Mouse (Mus musculus): ENCODE measurements around the gene Kcnh7. TPM values are rescaled to one million over a fixed set of nuclear protein-coding genes. Genes with fewer than 3 reads are reported as not detected.

Kcnh7 gene
- polyA plus RNA-seq, 1 experiment from 2014 or later: 2.7 TPM

DNA sequence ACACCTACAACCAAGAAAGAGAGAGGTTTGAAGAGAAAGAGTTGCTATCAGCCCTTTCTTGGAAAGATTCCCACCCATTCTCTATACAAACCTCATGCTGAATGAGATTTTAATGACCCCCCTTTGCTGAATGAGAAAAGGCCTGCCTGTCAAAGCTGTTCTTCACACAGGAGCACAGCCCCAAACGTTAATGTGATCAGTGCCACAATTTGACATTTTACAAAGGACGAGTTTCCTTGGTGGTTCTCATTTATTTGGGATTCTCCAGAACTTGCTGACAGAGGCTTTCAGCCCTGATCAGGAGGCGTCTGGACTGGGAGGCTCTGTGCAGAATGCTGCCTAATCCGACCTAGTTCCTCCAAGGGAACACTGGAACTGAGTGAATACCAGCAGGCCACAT, 92.3 kb downstream of the Kcnh7 start:
- H3K27ac ChIP-seq (replicated peaks): no peak overlapping the region
- WGBS: 43% methylated on average over 4 of the region's 4 CpGs
- no peak overlapping the region for H3K4me2 ChIP-seq
- no peaks in the 10 kb centered on the region for H3K36me3 ChIP-seq
- H3K9me3 ChIP-seq: no peaks in the 10 kb centered on the region
- no peak overlapping the region for H3K4me3 ChIP-seq
- H3K9ac ChIP-seq: no peak overlapping the region
- H3K27me3 ChIP-seq (replicated peaks): no peaks in the 10 kb centered on the region
- H3K4me1 ChIP-seq: no peaks in the 10 kb centered on the region
- ATAC-seq (ENCODE audit: extremely low read depth, insufficient number of reproducible peaks, low FRiP score, low TSS enrichment): no peak

DNA sequence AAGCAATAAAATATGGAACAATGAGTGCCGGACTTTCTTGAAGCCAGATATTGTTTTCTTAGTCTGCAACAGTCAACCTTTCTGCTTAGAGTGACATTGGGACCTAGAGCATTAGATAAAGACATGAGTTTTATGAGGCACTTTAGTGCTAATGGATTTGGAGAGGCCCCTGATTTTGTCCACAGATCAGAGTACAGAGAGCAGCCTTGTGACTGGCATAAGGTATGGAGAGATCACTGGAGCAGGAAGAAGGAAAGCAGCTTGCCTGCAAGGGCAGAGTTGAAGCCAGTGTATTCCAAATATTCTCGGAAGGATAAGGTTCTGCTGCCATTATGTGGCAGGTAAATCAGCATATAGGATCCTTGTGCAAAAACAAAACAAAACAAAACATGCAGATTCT, 93.6 kb downstream of the Kcnh7 start:
- no peak for ATAC-seq (ENCODE audit: extremely low read depth, insufficient number of reproducible peaks, low FRiP score, low TSS enrichment)
- no peak overlapping the region for H3K4me2 ChIP-seq
- no peak overlapping the region for H3K4me3 ChIP-seq
- H3K9ac ChIP-seq: no peak overlapping the region
- no peaks in the 10 kb centered on the region for H3K4me1 ChIP-seq
- no peaks in the 10 kb centered on the region for H3K36me3 ChIP-seq
- no peaks in the 10 kb centered on the region for H3K9me3 ChIP-seq
- WGBS: 74% methylated on average over 2 of the region's 2 CpGs
- no peaks in the 10 kb centered on the region for H3K27me3 ChIP-seq (replicated peaks)
- no peak overlapping the region for H3K27ac ChIP-seq (replicated peaks)

DNA sequence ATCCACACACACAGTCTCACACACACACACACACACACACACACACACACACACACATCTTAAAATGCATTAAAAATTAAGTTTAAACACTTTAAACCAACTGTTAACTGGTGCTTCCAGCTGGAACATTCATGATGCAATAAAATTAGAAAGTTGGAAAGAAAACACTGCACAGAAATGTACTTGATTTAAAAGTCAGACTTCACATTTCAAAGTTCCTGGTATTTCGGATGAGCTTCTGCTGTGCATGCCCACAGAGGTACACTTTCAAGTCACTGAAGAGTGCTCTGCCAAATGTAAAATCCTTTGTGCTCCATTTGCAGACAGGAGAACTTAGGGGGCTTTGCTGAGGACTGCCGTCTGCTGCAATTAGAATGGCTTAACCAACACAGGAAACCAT, 125.7 kb downstream of the Kcnh7 start:
- Histone ChIP-seq H3K27ac (replicated peaks) (no peak overlapping the region), H3K9me3 (no peaks in the 10 kb centered on the region), H3K4me3 (no peak overlapping the region), H3K9ac (no peak overlapping the region), H3K4me2 (no peak overlapping the region), H3K4me1 (no peaks in the 10 kb centered on the region), H3K27me3 (replicated peaks) (no peaks in the 10 kb centered on the region), H3K36me3 (no peaks in the 10 kb centered on the region)
- ATAC-seq (ENCODE audit: extremely low read depth, insufficient number of reproducible peaks, low FRiP score, low TSS enrichment): no peak
- 80% methylated on average over 2 of the region's 2 CpGs for WGBS

DNA sequence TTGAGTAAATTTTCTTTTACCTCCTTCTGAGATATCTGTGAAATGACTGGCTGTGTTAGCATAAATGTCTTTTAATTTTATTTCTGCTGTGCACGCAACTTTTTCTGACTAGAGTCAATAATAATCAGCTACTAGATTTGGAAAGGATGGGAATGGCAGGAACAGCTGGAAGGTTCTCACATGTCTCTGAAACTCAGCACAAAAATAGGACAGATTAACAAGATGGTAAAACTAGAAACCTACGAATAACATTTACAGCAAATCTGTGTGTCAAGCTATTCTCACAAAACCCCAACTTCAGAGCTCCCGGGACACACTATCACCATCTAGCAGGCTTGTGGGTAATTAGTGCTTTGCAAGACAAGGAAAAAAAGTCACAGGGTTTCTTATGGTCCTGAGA, 134.2 kb downstream of the Kcnh7 start:
- H3K27ac ChIP-seq (replicated peaks): no peak overlapping the region
- H3K4me1 ChIP-seq: no peaks in the 10 kb centered on the region
- H3K9ac ChIP-seq: no peak overlapping the region
- no peaks in the 10 kb centered on the region for H3K36me3 ChIP-seq
- no peak for ATAC-seq (ENCODE audit: extremely low read depth, insufficient number of reproducible peaks, low FRiP score, low TSS enrichment)
- H3K4me3 ChIP-seq: no peak overlapping the region
- no peak overlapping the region for H3K4me2 ChIP-seq
- no peaks in the 10 kb centered on the region for H3K27me3 ChIP-seq (replicated peaks)
- 76% methylated on average over 3 of the region's 3 CpGs for WGBS
- H3K9me3 ChIP-seq: no peaks in the 10 kb centered on the region

DNA sequence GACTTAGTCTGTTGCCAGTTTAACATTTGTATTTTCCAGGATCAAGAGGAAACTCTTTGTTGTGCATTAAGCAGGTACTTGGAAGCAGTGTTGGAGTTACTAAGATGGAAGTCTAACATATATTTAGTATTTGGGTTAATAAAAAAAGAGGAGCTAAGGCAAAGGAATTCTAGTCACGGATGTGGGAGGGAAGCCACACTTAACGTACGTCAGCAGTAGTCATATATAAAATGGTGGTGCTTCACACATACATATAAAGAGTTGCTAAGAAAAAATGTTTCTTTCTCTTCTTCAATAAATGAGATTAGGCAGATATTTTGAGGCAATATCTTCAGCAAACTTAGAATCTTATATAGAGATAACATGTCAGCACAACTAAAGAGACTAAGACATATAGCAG, 144.4 kb downstream of the Kcnh7 start:
- no peak overlapping the region for H3K4me2 ChIP-seq
- H3K4me1 ChIP-seq: no peaks in the 10 kb centered on the region
- H3K36me3 ChIP-seq: no peaks in the 10 kb centered on the region
- no peak overlapping the region for H3K9ac ChIP-seq
- no peaks in the 10 kb centered on the region for H3K27me3 ChIP-seq (replicated peaks)
- no peak overlapping the region for H3K27ac ChIP-seq (replicated peaks)
- no peak for ATAC-seq (ENCODE audit: extremely low read depth, insufficient number of reproducible peaks, low FRiP score, low TSS enrichment)
- WGBS: 87% methylated on average over 3 of the region's 3 CpGs
- H3K4me3 ChIP-seq: no peak overlapping the region
- H3K9me3 ChIP-seq: no peaks in the 10 kb centered on the region

DNA sequence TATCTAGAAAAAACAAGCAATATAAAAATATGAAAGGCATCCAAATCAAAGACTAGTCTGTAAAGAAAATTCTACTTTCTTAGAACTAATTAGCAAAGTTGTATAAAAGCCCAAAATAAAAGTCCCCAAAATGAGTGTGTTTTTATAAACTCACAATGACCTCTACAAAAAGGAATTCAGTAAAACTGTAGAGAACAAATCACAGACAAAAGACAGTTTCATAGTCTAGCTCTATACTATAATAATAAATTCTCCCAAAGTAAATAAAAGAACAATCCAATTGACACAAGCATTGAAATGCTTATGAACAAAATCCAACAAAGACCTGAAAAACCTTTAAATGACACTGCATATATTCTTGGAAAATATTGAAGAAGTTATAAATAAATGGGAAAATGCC, 169.2 kb downstream of the Kcnh7 start:
- no peak overlapping the region for H3K4me2 ChIP-seq
- H3K4me3 ChIP-seq: no peak overlapping the region
- H3K9ac ChIP-seq: no peak overlapping the region
- no peaks in the 10 kb centered on the region for H3K27me3 ChIP-seq (replicated peaks)
- H3K27ac ChIP-seq (replicated peaks): no peak overlapping the region
- no peaks in the 10 kb centered on the region for H3K36me3 ChIP-seq
- H3K4me1 ChIP-seq: no peaks in the 10 kb centered on the region
- no peak for ATAC-seq (ENCODE audit: extremely low read depth, insufficient number of reproducible peaks, low FRiP score, low TSS enrichment)
- no peaks in the 10 kb centered on the region for H3K9me3 ChIP-seq

DNA sequence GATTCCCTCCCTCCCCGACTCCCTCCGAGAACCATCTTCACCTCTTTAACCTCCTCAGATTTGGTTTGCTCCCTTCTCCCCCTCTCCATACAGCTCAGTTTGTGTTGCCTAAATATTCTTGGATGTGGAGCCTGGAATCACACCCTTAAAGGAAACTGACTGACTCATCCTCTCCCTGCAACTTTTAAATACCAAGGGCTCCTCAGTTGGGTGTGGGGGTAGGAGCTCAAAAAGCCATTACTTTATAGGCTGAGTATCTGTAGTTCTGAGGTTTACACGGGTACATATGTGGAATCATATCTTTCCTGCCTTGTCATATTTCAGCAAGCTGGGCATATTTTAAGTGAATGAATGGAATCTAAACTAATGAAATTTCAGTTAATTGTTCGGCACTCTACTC, 174.9 kb downstream of the Kcnh7 start:
- Histone ChIP-seq H3K4me2 (no peak overlapping the region), H3K4me3 (no peak overlapping the region), H3K27me3 (replicated peaks) (no peaks in the 10 kb centered on the region), H3K36me3 (no peaks in the 10 kb centered on the region), H3K4me1 (no peaks in the 10 kb centered on the region), H3K9ac (no peak overlapping the region), H3K27ac (replicated peaks) (no peak overlapping the region), H3K9me3 (no peaks in the 10 kb centered on the region)
- WGBS: 72% methylated on average over 4 of the region's 4 CpGs
- ATAC-seq (ENCODE audit: extremely low read depth, insufficient number of reproducible peaks, low FRiP score, low TSS enrichment): no peak

DNA sequence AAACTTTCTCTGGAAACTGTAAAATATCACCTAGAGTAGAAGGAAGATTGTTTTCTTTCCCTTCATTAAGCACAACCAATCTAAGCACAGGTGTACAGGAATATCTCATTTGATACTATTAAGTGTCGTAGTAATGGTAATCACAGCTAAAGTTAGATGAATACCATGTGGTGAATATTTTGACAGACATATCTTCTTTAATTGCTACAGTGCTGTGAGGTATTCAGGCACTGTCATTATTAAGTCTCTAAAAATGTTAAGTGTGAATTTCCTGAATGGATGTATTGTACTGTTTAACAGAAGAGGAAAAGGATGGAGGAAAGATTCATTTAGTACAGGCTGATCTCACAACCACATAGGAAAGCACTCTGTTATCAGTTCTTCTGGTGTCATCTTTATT, 181.3 kb downstream of the Kcnh7 start:
- Histone ChIP-seq H3K36me3 (no peaks in the 10 kb centered on the region), H3K9me3 (no peaks in the 10 kb centered on the region), H3K4me1 (no peaks in the 10 kb centered on the region), H3K4me3 (no peak overlapping the region), H3K4me2 (no peak overlapping the region), H3K27ac (replicated peaks) (no peak overlapping the region), H3K27me3 (replicated peaks) (no peaks in the 10 kb centered on the region), H3K9ac (no peak overlapping the region)
- no peak for ATAC-seq (ENCODE audit: extremely low read depth, insufficient number of reproducible peaks, low FRiP score, low TSS enrichment)
- 80% methylated on average over 1 of the region's 1 CpGs for WGBS

DNA sequence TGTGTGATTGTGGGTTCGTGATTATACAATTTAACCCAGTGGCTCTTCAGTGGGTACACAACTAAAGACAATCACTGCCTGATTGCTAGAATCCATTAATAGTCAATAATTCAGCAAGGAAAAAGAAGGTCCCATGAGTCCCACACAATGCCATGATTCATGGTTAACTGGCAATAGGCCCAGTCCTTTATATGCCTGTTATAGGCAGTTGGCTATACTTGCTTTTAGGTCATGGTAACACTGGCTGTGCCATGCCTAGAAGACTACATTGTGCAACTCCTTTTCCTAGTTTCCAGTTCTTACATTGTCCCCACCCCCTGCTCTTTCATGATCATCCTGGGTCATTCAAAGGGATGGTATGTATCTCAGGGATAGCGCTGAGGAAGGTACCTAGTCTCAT, 186.4 kb downstream of the Kcnh7 start:
- H3K36me3 ChIP-seq: no peaks in the 10 kb centered on the region

DNA sequence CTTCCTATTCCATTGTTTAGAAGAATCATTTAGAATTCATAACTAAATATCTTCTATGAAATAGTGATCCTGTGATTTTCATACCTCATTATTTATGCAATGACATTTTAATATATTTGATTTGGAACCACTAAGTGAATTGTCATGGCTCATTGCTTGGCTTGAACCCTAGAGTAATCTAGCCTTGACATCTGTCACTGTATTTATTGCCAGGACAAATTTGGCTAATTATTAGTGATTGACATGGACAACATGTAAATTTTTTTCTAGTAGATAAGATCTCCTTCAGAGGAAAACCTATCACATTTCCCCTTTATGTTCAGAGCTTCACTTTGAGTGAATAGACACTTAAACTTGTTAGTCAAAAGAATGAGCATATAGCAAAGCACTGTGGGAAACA, 195.5 kb downstream of the Kcnh7 start:
- Histone ChIP-seq H3K4me3 (no peak overlapping the region), H3K9ac (no peak overlapping the region), H3K36me3 (no peaks in the 10 kb centered on the region), H3K27ac (replicated peaks) (no peak overlapping the region), H3K4me2 (no peak overlapping the region), H3K9me3 (no peaks in the 10 kb centered on the region), H3K4me1 (0 out of 2 replicates have a peak, but pooled peaks cover 6% of the 10 kb centered on the region), H3K27me3 (replicated peaks) (no peaks in the 10 kb centered on the region)
- no peak for ATAC-seq (ENCODE audit: extremely low read depth, insufficient number of reproducible peaks, low FRiP score, low TSS enrichment)

More for the DNA sequence above, 186.4 kb downstream of the Kcnh7 start:
- no peaks in the 10 kb centered on the region for H3K9me3 ChIP-seq
- no peaks in the 10 kb centered on the region for H3K27me3 ChIP-seq (replicated peaks)
- no peak overlapping the region for H3K4me2 ChIP-seq
- H3K9ac ChIP-seq: no peak overlapping the region
- H3K27ac ChIP-seq (replicated peaks): no peak overlapping the region
- WGBS: 89% methylated on average over 2 of the region's 2 CpGs
- no peak for ATAC-seq (ENCODE audit: extremely low read depth, insufficient number of reproducible peaks, low FRiP score, low TSS enrichment)
- H3K4me3 ChIP-seq: no peak overlapping the region
- H3K4me1 ChIP-seq: no peaks in the 10 kb centered on the region

DNA sequence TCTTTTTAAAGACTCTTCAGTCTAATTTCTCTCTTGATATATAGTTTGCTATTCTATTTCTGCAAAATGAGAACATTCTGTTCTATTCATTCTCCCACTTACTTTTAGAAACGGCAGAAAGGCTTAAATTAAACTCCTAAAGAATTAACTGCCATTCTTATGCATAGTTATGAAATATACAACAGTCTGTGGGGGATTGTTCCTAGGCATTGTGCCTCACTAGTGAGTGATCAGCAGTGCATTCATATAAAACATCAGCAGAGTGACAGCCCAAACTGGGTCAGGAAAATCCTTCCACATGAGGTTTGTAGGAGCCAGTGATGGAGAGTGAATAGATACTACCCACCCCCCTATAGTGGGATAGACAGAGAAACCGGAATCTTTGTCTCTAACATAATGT, 200.2 kb downstream of the Kcnh7 start:
- WGBS: 62% methylated on average over 2 of the region's 2 CpGs
- Histone ChIP-seq H3K4me3 (no peak overlapping the region), H3K27ac (replicated peaks) (no peak overlapping the region), H3K4me1 (no peaks in the 10 kb centered on the region), H3K36me3 (no peaks in the 10 kb centered on the region), H3K9ac (no peak overlapping the region), H3K27me3 (replicated peaks) (no peaks in the 10 kb centered on the region), H3K4me2 (no peak overlapping the region), H3K9me3 (no peaks in the 10 kb centered on the region)
- no peak for ATAC-seq (ENCODE audit: extremely low read depth, insufficient number of reproducible peaks, low FRiP score, low TSS enrichment)

DNA sequence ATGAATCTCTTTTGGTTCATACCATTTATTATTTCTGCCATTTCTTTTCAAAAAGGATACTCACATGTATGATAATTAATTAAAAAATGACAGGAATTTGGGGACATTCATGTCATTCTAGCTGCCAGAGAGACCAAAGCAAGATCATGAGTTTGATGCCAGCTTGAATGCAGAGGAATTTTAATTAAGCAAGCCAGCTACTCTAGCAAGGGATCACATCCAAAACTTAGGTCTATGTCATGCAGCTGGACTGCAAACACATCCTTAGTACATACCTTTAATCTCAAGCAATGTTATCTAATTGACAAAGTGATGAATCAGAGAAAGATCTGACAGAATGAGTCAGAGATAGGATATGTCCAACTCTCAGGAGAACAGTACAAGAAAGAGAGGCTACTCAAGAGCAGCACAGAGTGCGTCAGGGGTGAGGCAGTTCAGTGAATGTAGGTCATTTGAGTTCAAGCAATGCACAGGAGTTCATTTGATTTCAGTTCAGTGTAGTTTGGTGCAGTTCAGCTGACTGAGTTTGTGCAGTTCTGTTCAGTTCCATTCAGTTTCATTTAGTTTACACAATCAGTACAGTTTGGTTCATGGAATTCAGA, 248.7 kb downstream of the Kcnh7 start:
- Histone ChIP-seq H3K4me3 (no peak overlapping the region), H3K4me2 (no peak overlapping the region), H3K27me3 (replicated peaks) (no peaks in the 10 kb centered on the region), H3K27ac (replicated peaks) (no peak overlapping the region), H3K9me3 (no peaks in the 10 kb centered on the region), H3K4me1 (no peaks in the 10 kb centered on the region), H3K36me3 (no peaks in the 10 kb centered on the region), H3K9ac (no peak overlapping the region)
- WGBS: 62% methylated on average over 1 of the region's 1 CpGs
- ATAC-seq (ENCODE audit: extremely low read depth, insufficient number of reproducible peaks, low FRiP score, low TSS enrichment): no peak
